Mouse (Mus musculus): ENCODE measurements around the gene Vgll2.

DNA sequence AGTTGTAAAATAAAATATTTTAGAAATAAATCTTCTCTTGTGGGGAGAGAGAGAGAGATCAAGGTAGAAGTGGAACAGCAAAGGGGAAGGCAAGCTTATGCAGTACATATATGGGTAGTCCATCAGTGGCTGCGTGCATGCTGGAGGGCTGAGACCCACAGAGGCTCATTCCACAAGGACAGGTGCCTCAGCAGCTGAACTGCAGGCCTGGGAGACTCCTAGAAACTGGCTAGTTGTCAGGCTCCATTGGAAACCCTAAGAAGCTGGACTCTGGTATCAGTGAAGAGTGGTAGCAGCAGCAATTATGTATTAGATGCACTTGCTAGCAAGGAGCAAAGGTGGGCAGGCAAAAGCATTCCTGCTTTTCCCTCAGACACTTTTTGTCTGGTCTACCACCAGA lies 17.1 kb downstream of the Vgll2 start:
- no peak for TF ChIP-seq CTCF (IDR thresholded peaks at IDR 0.05; ENCODE audit: low read depth)
- TF ChIP-seq EP300 (IDR thresholded peaks at IDR 0.05; ENCODE audit: low read depth): no peak

Measured in liver, embryonic 14.5 days (tissue).